Mouse (Mus musculus) olfactory bulb, adult 2 months (tissue): Measurements from ENCODE around the gene Pld5.

ENCODE experiments used
- CTCF ChIP-seq: fragments of 200-500 bp; IDR thresholded peaks from 2 replicates; pipeline ENCODE4 v1.5.1; 2012; ENCODE audit warnings: low read depth, mild to moderate bottlenecking, low read length, moderate library complexity; ENCODE audit not compliant: insufficient read depth
- POLR2A ChIP-seq: fragments of 200-500 bp; IDR thresholded peaks from 2 replicates; pipeline ENCODE4 v1.6.1; 2012; ENCODE audit warnings: mild to moderate bottlenecking, low read depth, low read length, moderate library complexity; ENCODE audit not compliant: insufficient read depth

- no peak for TF ChIP-seq CTCF
- TF ChIP-seq POLR2A, result no peak
These were observed 264.0 kb downstream of the Pld5 start for GRCm38 (mm10) chr1:176011072-176011471.
